Mouse (Mus musculus) heart, adult 2 months (tissue): ENCODE data around the gene Plekhb1.

Source experiments
- CTCF ChIP-seq: fragments of 200-600 bp; IDR thresholded peaks from 2 replicates; pipeline ENCODE4 v1.8.1; 2022; ENCODE audit warnings: antibody characterized with exemption, mild to moderate bottlenecking, moderate library complexity
- POLR2A ChIP-seq: fragments of 200-500 bp; IDR thresholded peaks from 2 replicates; pipeline ENCODE4 v1.6.1; 2011; ENCODE audit warnings: mild to moderate bottlenecking, low read depth, low read length, control low read depth; ENCODE audit not compliant: insufficient read depth

GRCm38 (mm10) chr7:100645147-100645546 lies 17.1 kb downstream of the Plekhb1 start:
- TF ChIP-seq CTCF (peak; percentile 86), POLR2A (no peak)
